Mouse (Mus musculus) C2C12 (cell line): ENCODE measurements around the gene Fkbp2. TPM values are rescaled to one million over a fixed set of nuclear protein-coding genes. Genes with fewer than 3 reads are reported as not detected.

ENCODE experiments used
- H3K27me3 ChIP-seq: one replicate; pipeline ENCODE4 v1.6.1; 2011; ENCODE audit not compliant: control insufficient read depth, insufficient read depth, insufficient read length
- H3K36me3 ChIP-seq: one replicate; pipeline ENCODE4 v1.6.1; 2011; ENCODE audit not compliant: control insufficient read depth, insufficient read depth
- H3K4me3 ChIP-seq: one replicate; pipeline ENCODE4 v1.5.1; 2011; ENCODE audit warnings: mild to moderate bottlenecking, control low read depth; ENCODE audit not compliant: poor library complexity, insufficient read depth, severe bottlenecking
- H3K79me2 ChIP-seq: one replicate; pipeline ENCODE4 v1.6.1; 2011; ENCODE audit not compliant: control insufficient read depth, insufficient read depth
- H3K79me3 ChIP-seq: one replicate; pipeline ENCODE4 v1.6.1; 2011; ENCODE audit warnings: low read depth, control low read depth
- H3ac ChIP-seq: one replicate; pipeline ENCODE3; 2011; ENCODE audit warnings: low read depth; ENCODE audit not compliant: control insufficient read depth, insufficient read length
- CEBPB ChIP-seq: IDR thresholded peaks from one replicate; pipeline ENCODE4 v1.6.1; 2011; ENCODE audit warnings: low read depth, mild to moderate bottlenecking, control low read depth, moderate library complexity
- CTCF ChIP-seq: IDR thresholded peaks from one replicate; pipeline ENCODE4 v1.5.1; 2011; ENCODE audit not compliant: control insufficient read depth, insufficient read depth, insufficient read length
- FOSL1 ChIP-seq: IDR thresholded peaks from one replicate; pipeline ENCODE4 v1.8.0; 2011; ENCODE audit warnings: mild to moderate bottlenecking, low read length; ENCODE audit not compliant: poor library complexity, insufficient read depth, severe bottlenecking
- MAX ChIP-seq: IDR thresholded peaks from one replicate; pipeline ENCODE4 v1.6.1; 2011; ENCODE audit warnings: mild to moderate bottlenecking, control low read depth
- MYOD1 ChIP-seq: IDR thresholded peaks from one replicate; pipeline ENCODE4 v1.6.1; 2011; ENCODE audit warnings: low read depth; ENCODE audit not compliant: control insufficient read depth, insufficient read length
- MYOG ChIP-seq: IDR thresholded peaks from one replicate; pipeline ENCODE4 v1.6.1; 2011; ENCODE audit not compliant: control insufficient read depth, insufficient read length; ENCODE audit errors: extremely low read depth
- USF1 ChIP-seq: IDR thresholded peaks from one replicate; pipeline ENCODE4 v1.6.1; 2011; ENCODE audit warnings: low read depth, mild to moderate bottlenecking, control low read depth, moderate library complexity
- polyA plus RNA-seq: library from polyadenylated mRNA; unstranded; fragments of >200 nt; fragmentation: generic; extraction: Trizol; gene quantifications from one replicate; pipeline ENCODE4 v1.2.1, GENCODE M21; 2012; ENCODE audit warnings: missing spikeins

The Fkbp2 gene
- polyA plus RNA-seq, 1 experiment = 148 TPM

DNA sequence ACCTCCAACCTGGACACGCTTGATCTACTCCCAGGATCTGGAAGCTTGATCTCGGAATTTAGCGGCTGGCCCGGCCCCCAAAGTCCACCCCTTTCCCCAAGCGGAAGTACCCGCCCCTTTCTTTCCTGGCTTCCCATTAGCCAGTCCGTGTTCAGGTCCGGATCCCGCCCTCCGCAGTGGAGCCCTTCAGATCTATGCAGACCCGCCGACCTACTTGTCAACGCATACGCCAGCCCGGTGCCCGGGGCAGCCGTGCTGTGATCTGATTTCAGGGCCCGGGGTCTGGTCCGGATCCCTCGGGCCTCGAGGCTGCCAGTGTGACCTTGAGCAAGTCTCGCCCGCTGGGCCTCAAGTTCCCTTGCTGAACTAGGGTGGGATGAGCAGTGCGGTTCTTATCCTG, 15.7 kb upstream of the Fkbp2 start, which contains the start of the genes Nudt22 and Trpt1:
Gene Nudt22, minus strand, starts transcription at position 112 of the 400 bp plus-strand sequence.
Gene Trpt1, plus strand, starts transcription at position 126 of the 400 bp plus-strand sequence.
- H3K36me3 ChIP-seq = peaks cover 7% of the 10 kb centered on the region
- peak within 1 kb of the TSS; percentile 78 for H3ac ChIP-seq
- no peaks in the 10 kb centered on the region for H3K79me3 ChIP-seq
- peak within 1 kb of the TSS; percentile 32 for H3K4me3 ChIP-seq
- no peaks in the 10 kb centered on the region for H3K27me3 ChIP-seq
- no peak for TF ChIP-seq MYOG
- no peak for TF ChIP-seq FOSL1
- no peak for TF ChIP-seq MYOD1
- H3K79me2 ChIP-seq = no peaks in the 10 kb centered on the region

GRCm38 (mm10) chr19:6995255-6995991, 15.1 kb upstream of the Fkbp2 start:
- H3K27me3 ChIP-seq = no peaks in the 10 kb centered on the region
- TF ChIP-seq CEBPB (no peak), MYOG (no peak), CTCF (no peak), USF1 (no peak), MAX (no peak), MYOD1 (no peak), FOSL1 (no peak)
- peak overlapping the region; percentile 32 for H3K4me3 ChIP-seq
- H3ac ChIP-seq = peak overlapping the region; percentile 67
- H3K79me2 ChIP-seq = no peaks in the 10 kb centered on the region
- peaks cover 7% of the 10 kb centered on the region for H3K36me3 ChIP-seq
- no peaks in the 10 kb centered on the region for H3K79me3 ChIP-seq

- Histone ChIP-seq H3K36me3 (peaks cover 7% of the 10 kb centered on the region), H3K79me2 (no peaks in the 10 kb centered on the region), H3K27me3 (no peaks in the 10 kb centered on the region), H3K4me3 (no peak overlapping the region), H3K79me3 (no peaks in the 10 kb centered on the region), H3ac (no peak overlapping the region)
- TF ChIP-seq FOSL1 = no peak
- no peak for TF ChIP-seq MAX
- TF ChIP-seq MYOG = no peak
- TF ChIP-seq MYOD1 = no peak
- TF ChIP-seq CTCF = no peak
- no peak for TF ChIP-seq CEBPB
- no peak for TF ChIP-seq USF1
Measured at GRCm38 (mm10) chr19:6994489-6994888, 14.2 kb upstream of the Fkbp2 start.

DNA sequence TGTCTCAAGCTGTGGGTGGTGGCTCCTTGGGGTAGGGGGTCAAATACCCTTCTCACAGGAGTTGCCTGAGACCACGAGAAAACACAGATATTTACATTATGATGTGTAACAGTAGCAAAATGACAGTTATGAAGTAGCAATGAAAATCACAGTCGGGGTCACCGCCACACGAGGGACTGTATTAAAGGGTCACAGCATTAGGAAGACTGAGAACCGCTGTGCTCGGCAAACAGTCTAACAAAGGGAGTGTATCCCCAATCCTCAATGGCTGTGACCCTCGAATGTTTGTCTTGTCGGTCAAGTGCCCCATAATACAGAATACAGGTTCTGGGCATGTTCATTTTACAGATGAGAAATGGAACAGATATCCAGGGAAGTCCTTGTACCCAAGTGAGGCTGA, 13.7 kb upstream of the Fkbp2 start:
- no peak for TF ChIP-seq USF1
- TF ChIP-seq MYOD1 = no peak
- TF ChIP-seq MYOG = no peak
- TF ChIP-seq MAX = no peak
- TF ChIP-seq FOSL1 = no peak
- TF ChIP-seq CEBPB = no peak
- TF ChIP-seq CTCF = no peak
- H3K79me2 ChIP-seq = no peaks in the 10 kb centered on the region
- H3K79me3 ChIP-seq = no peaks in the 10 kb centered on the region
- no peak overlapping the region for H3ac ChIP-seq
- H3K36me3 ChIP-seq = peaks cover 5% of the 10 kb centered on the region
- H3K27me3 ChIP-seq = no peaks in the 10 kb centered on the region
- H3K4me3 ChIP-seq = no peak overlapping the region

GRCm38 (mm10) chr19:6993011-6993770, 12.9 kb upstream of the Fkbp2 start:
- H3K79me2 ChIP-seq = no peaks in the 10 kb centered on the region
- no peaks in the 10 kb centered on the region for H3K36me3 ChIP-seq
- TF ChIP-seq MYOD1 = no peak
- H3K79me3 ChIP-seq = no peaks in the 10 kb centered on the region
- H3K27me3 ChIP-seq = no peaks in the 10 kb centered on the region
- H3ac ChIP-seq = peak overlapping the region; percentile 66
- peak overlapping the region; percentile 25 for H3K4me3 ChIP-seq
